Comparison of ENCODE assay signal across 10 mouse cellular contexts in the genomic region with DNA sequence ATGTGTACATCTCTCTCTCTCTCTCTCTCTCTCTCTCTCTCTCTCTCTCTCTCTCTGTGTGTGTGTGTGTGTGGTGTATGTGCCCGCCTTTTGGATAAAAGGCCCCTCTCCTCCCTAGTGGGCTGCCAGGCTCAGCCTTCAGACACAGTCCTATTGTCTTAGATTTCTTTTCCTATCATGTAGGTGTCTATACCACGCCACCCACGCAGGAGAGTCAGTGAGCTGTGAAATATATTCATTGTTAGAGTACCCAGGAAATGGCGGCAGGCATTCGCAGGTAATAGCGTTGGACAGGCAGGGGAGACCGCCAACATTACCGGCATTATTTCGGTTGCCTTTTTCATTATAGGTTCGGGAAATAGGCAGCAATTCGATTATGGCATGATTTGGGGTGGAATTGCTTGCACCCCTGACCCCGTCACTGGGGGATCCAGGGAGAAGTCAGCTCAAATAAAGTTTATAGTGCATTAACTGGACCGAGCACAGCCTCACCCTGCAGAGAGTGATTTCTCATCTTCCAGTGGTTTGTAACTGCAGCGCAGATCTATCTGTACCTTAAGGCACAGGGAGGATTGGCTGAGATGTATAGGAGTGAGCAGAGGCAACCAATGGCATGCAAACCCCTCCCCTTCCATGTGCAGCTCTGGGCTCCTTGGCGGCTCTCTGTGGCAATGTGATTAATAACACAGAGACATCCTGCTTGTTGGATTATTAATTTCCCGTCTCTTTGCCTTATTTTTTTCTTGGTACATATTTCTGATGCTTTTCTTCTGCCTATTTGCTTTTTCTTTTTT.
A peak's percentile ranks its signal among the peaks of the same experiment; 100 is the strongest.
DNase-seq lines count a peak whose midpoint lies in the region; ATAC-seq and TF ChIP-seq lines count a peak whose summit lies in the region.
"Had no signal": no experiment of that assay in that cellular context is flagged by ENCODE, and none has a peak within 500 bp of the region (broad histone marks: within the 10 kb centered on the region; RNA-seq: fewer than 3 reads in every experiment).

No protein-coding gene starts in this region.

- intact Hi-C loops in heart, postnatal 25 days (cut with DNase I), result no loop called here

- no peaks in the 10 kb centered on the region for H3K27me3 ChIP-seq in forebrain, embryonic 15.5 days
- no peaks in the 10 kb centered on the region for H3K27me3 ChIP-seq in forebrain, embryonic 11.5 days (ENCODE audit: control insufficient read depth, insufficient read depth, low read length)
- H3K27me3 ChIP-seq in embryonic facial prominence, embryonic 12.5 days, result no peaks in the 10 kb centered on the region
- no peaks in the 10 kb centered on the region for H3K27me3 ChIP-seq in kidney, embryonic 15.5 days
- no peaks in the 10 kb centered on the region for H3K27me3 ChIP-seq in myocyte (ENCODE audit: control insufficient read depth, insufficient read depth, insufficient read length)

- H3ac ChIP-seq in myocyte (ENCODE audit: control insufficient read depth, insufficient read length), result no peak overlapping the region

- peak overlapping the region; percentile 8; the same call in 1 of the 2 replicates for H3K4me2 ChIP-seq in forebrain, embryonic 15.5 days (replicated peaks)
- no peak overlapping the region for H3K4me2 ChIP-seq in forebrain, embryonic 11.5 days (ENCODE audit: low read depth, low read length, severe bottlenecking)
- H3K4me2 ChIP-seq in embryonic facial prominence, embryonic 12.5 days (replicated peaks), result peak overlapping the region; percentile 40
- H3K4me2 ChIP-seq in kidney, embryonic 15.5 days, result peak overlapping the region; percentile 64
- H3K4me2 ChIP-seq in myocyte (ENCODE audit: low read depth), result peak overlapping the region; percentile 48

- no peak overlapping the region for H3K9ac ChIP-seq in forebrain, embryonic 15.5 days (replicated peaks)
- no peak overlapping the region for H3K9ac ChIP-seq in forebrain, embryonic 11.5 days (ENCODE audit: low read length)
- H3K9ac ChIP-seq in embryonic facial prominence, embryonic 12.5 days, result no peak overlapping the region
- H3K9ac ChIP-seq in kidney, embryonic 15.5 days, result peak overlapping the region; percentile 14; the same call in 1 of the 2 replicates

- 52% methylated on average over 16 of the region's 16 CpGs for WGBS in forebrain, embryonic 15.5 days
- 57% methylated on average over 16 of the region's 16 CpGs for WGBS in forebrain, embryonic 11.5 days
- WGBS in embryonic facial prominence, embryonic 12.5 days, result 51% methylated on average over 16 of the region's 16 CpGs
- 35% methylated on average over 16 of the region's 16 CpGs for WGBS in kidney, embryonic 15.5 days

- DNase-seq in forebrain, embryonic 11.5 days (ENCODE audit: low spot score), result no peak
- DNase-seq in adrenal gland, adult 8-10 months, result no peak
- DNase-seq in c-Kit-positive CD71-positive TER-119-positive erythroid progenitor cells, embryonic 14.5 days (ENCODE audit: low spot score), result no peak
- no peak for DNase-seq in heart, postnatal 25 days (ENCODE audit: low spot score)
- DNase-seq: adrenal gland, postnatal 36 days; thymus, postnatal 4 days had no signal

- no peak for TF ChIP-seq POLR2A in myocyte (IDR thresholded peaks at IDR 0.05; ENCODE audit: insufficient read length, low read depth)

- no peaks in the 10 kb centered on the region for H3K36me3 ChIP-seq in forebrain, embryonic 15.5 days
- H3K36me3 ChIP-seq in forebrain, embryonic 11.5 days (ENCODE audit: control insufficient read depth, insufficient read depth, low read length), result no peaks in the 10 kb centered on the region
- H3K36me3 ChIP-seq in embryonic facial prominence, embryonic 12.5 days, result no peaks in the 10 kb centered on the region
- no peaks in the 10 kb centered on the region for H3K36me3 ChIP-seq in kidney, embryonic 15.5 days
- no peaks in the 10 kb centered on the region for H3K36me3 ChIP-seq in myocyte (ENCODE audit: control insufficient read depth, insufficient read depth)

- 0 out of 2 replicates have a peak overlapping the region, but pooled peaks have one; percentile 2 for H3K4me3 ChIP-seq in forebrain, embryonic 15.5 days
- no peak overlapping the region for H3K4me3 ChIP-seq in forebrain, embryonic 11.5 days (ENCODE audit: low read depth, low read length)
- H3K4me3 ChIP-seq in embryonic facial prominence, embryonic 12.5 days, result 0 out of 2 replicates have a peak overlapping the region, but pooled peaks have one; percentile 4
- peak overlapping the region; percentile 35 for H3K4me3 ChIP-seq in kidney, embryonic 15.5 days (replicated peaks)
- no peak overlapping the region for H3K4me3 ChIP-seq in myocyte

- H3K79me2 ChIP-seq in myocyte (ENCODE audit: control insufficient read depth, insufficient read depth), result no peaks in the 10 kb centered on the region

- H3K9me3 ChIP-seq in forebrain, embryonic 15.5 days, result no peaks in the 10 kb centered on the region
- no peaks in the 10 kb centered on the region for H3K9me3 ChIP-seq in forebrain, embryonic 11.5 days (ENCODE audit: control insufficient read depth, low read length)
- no peaks in the 10 kb centered on the region for H3K9me3 ChIP-seq in embryonic facial prominence, embryonic 12.5 days
- H3K9me3 ChIP-seq in kidney, embryonic 15.5 days (replicated peaks), result no peaks in the 10 kb centered on the region

- H3K27ac ChIP-seq in forebrain, embryonic 15.5 days (replicated peaks), result 0 out of 2 replicates have a peak overlapping the region, but pooled peaks have one; percentile 31
- no peak overlapping the region for H3K27ac ChIP-seq in forebrain, embryonic 11.5 days (ENCODE audit: low read depth, low read length)
- no peak overlapping the region; the same call in 1 of the 2 replicates for H3K27ac ChIP-seq in embryonic facial prominence, embryonic 12.5 days
- peak overlapping the region; percentile 89 for H3K27ac ChIP-seq in kidney, embryonic 15.5 days

- ATAC-seq in forebrain, embryonic 15.5 days (replicated peaks), result peak; percentile 58
- ATAC-seq in forebrain, embryonic 11.5 days (replicated peaks; ENCODE audit: low FRiP score), result no peak; the same call in 1 of the 2 replicates
- peak; percentile 84 for ATAC-seq in embryonic facial prominence, embryonic 12.5 days (ENCODE audit: insufficient number of reproducible peaks, insufficient read depth, low FRiP score, low TSS enrichment)
- peak; percentile 87 for ATAC-seq in kidney, embryonic 15.5 days (replicated peaks; ENCODE audit: low FRiP score)

- H3K4me1 ChIP-seq in forebrain, embryonic 15.5 days, result peaks cover 56% of the 10 kb centered on the region
- H3K4me1 ChIP-seq in forebrain, embryonic 11.5 days (replicated peaks; ENCODE audit: control insufficient read depth, insufficient read depth, low read length), result peaks cover 16% of the 10 kb centered on the region
- peaks cover 25% of the 10 kb centered on the region for H3K4me1 ChIP-seq in embryonic facial prominence, embryonic 12.5 days
- H3K4me1 ChIP-seq in kidney, embryonic 15.5 days, result peaks cover 59% of the 10 kb centered on the region

TF ChIP-seq in myocyte, 11 proteins besides CTCF, POLR2A, EP300 and RAD21:
- TF ChIP-seq MAX (IDR thresholded peaks at IDR 0.05; ENCODE audit: low read depth), result no peak
- TF ChIP-seq MYOD1 (IDR thresholded peaks at IDR 0.05; ENCODE audit: control insufficient read depth in 1 of 3, insufficient read length in 2 of 3, low read depth in 2 of 3), result no peak
- TF ChIP-seq SRF (IDR thresholded peaks at IDR 0.05; ENCODE audit: control insufficient read depth, insufficient read length, low read depth), result no peak

Comparison
In these comparisons a context has a peak if more than half of its experiments do, and no peak if none do; other contexts are left out.
1. H3K27ac ChIP-seq: peak in forebrain, embryonic 15.5 days (single experiment) and kidney, embryonic 15.5 days (single experiment); none in forebrain, embryonic 11.5 days (single experiment) and embryonic facial prominence, embryonic 12.5 days (single experiment).
2. H3K4me3 ChIP-seq: peak in forebrain, embryonic 15.5 days (single experiment), embryonic facial prominence, embryonic 12.5 days (single experiment) and kidney, embryonic 15.5 days (single experiment); none in forebrain, embryonic 11.5 days (single experiment) and myocyte (single experiment).